Mouse (Mus musculus): ENCODE measurements around the gene Daam1. TPM values are rescaled to one million over a fixed set of nuclear protein-coding genes. Genes with fewer than 3 reads are reported as not detected.
A peak's percentile ranks its signal among the peaks of the same experiment; 100 is the strongest.

Gene Daam1
- polyA plus RNA-seq, 1 experiment from 2014 or later = 17.6 TPM

DNA sequence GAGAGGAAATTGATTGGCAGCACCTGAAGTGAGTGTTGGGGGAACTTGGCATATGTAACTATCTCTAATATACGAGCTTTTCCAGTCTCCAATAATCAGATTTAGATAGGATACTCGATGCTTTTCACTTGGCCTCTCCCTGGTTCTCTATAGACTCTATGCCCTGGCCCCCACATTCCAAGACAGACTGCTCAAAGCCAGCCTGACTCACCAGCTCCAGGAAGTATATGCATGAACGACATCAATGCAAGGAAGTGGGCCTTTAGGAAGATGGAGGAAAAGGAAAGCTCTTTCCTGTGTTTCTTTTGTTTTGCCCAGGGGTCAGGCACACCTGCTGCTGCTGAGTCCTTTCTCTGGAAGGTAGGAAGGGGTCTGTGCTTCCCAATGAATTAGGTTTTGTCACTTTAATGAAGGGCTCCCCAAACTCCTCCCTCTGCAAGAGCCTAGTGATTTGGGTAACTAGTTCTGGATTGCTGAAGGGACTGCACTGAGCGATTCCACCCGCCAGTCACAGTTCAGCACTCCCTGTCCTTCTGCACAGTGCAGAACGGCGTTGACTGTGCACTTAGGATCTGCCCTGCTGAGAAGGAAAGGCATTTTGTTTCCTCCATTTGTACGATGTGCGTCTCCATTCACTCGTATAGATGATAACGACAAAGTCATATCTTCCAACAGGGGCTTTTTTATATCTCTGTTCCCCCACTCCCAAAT, 95.3 kb downstream of the Daam1 start:
- WGBS = 61% methylated on average over 11 of the region's 11 CpGs
- H3K9me3 ChIP-seq (replicated peaks) = no peaks in the 10 kb centered on the region
- no peak overlapping the region for H3K9ac ChIP-seq
- H3K4me3 ChIP-seq = no peak overlapping the region
- H3K4me1 ChIP-seq = peaks cover 34% of the 10 kb centered on the region
- ATAC-seq = no peak
- H3K27ac ChIP-seq = 0 out of 2 replicates have a peak overlapping the region, but pooled peaks have one; percentile 5
- H3K4me2 ChIP-seq = no peak overlapping the region
- no peaks in the 10 kb centered on the region for H3K36me3 ChIP-seq (ENCODE audit: poor library complexity, severe bottlenecking)
- no peaks in the 10 kb centered on the region for H3K27me3 ChIP-seq

- H3K4me2 ChIP-seq = no peak overlapping the region
- H3K27ac ChIP-seq = no peak overlapping the region
- WGBS = 93% methylated on average over 6 of the region's 6 CpGs
- no peak overlapping the region for H3K4me3 ChIP-seq
- H3K9me3 ChIP-seq (replicated peaks) = no peaks in the 10 kb centered on the region
- no peaks in the 10 kb centered on the region for H3K27me3 ChIP-seq
- no peak overlapping the region for H3K9ac ChIP-seq
- H3K4me1 ChIP-seq = peaks cover 25% of the 10 kb centered on the region
- H3K36me3 ChIP-seq (ENCODE audit: poor library complexity, severe bottlenecking) = no peaks in the 10 kb centered on the region
- no peak for ATAC-seq
Observed at GRCm38 (mm10) chr12:71928092-71928491, 97.2 kb downstream of the Daam1 start.

GRCm38 (mm10) chr12:71929876-71930275, 99.0 kb downstream of the Daam1 start:
- 67% methylated on average over 2 of the region's 2 CpGs for WGBS
- ATAC-seq = no peak

DNA sequence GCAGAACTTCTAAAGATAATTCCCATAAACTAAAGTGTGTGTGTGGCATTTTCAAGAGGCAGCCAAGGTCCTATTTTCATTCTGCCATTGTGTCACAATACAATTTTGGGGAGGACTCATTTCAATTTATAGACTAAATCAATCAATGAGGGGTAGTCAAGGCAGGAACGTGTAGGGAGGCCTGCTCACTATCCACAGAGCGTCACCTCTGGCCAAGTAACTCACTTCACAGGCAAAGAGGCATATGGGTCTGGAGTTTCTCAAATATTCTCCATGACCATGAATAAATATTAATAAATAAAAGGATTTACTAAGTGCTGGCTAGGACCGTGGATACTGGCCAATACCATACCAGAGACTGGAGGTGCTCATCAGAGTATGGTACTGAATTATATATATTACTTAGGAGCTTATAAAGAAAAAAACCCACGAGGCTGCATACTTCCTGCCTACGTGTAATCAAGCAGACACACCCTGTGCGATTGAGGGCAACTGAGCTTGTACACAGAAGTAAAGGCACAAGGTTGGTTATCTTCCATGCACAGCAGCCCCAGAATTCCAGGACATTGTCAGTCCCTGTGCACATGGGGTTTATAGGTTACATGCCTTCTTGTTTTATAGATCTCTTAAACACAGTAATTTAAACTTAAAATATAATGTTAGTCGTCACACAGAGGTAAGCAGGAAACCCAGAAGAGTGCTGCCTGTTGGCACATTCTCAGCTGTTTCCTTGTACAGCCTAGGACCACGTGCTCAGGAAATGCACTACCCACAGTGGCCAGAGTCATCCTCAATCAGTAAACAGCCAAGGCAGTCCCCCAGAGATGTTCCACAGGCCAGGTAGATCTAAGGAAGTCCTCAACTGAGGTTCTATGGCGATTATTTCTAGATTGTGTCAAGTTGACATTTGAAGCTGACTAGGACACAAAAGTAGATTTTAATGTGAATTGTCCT, 101.8 kb downstream of the Daam1 start:
- 88% methylated on average over 9 of the region's 9 CpGs for WGBS

More at GRCm38 (mm10) chr12:71929876-71930275, 99.0 kb downstream of the Daam1 start:
- H3K4me1 ChIP-seq = peaks cover 30% of the 10 kb centered on the region
- no peaks in the 10 kb centered on the region for H3K36me3 ChIP-seq (ENCODE audit: poor library complexity, severe bottlenecking)
- H3K4me3 ChIP-seq = no peak overlapping the region
- no peak overlapping the region for H3K27ac ChIP-seq
- H3K27me3 ChIP-seq = no peaks in the 10 kb centered on the region
- no peak overlapping the region for H3K9ac ChIP-seq
- H3K9me3 ChIP-seq (replicated peaks) = no peaks in the 10 kb centered on the region
- H3K4me2 ChIP-seq = no peak overlapping the region

GRCm38 (mm10) chr12:71933989-71934645, 103.2 kb downstream of the Daam1 start:
- ATAC-seq = peak; percentile 45; the same call in 1 of the 2 replicates
- peaks cover 18% of the 10 kb centered on the region; the same call in 1 of the 2 replicates for H3K36me3 ChIP-seq (ENCODE audit: poor library complexity, severe bottlenecking)
- peaks cover 34% of the 10 kb centered on the region for H3K4me1 ChIP-seq
- no peaks in the 10 kb centered on the region for H3K27me3 ChIP-seq
- no peak overlapping the region for H3K4me2 ChIP-seq
- H3K4me3 ChIP-seq = no peak overlapping the region
- no peak overlapping the region for H3K9ac ChIP-seq
- WGBS = 67% methylated on average over 6 of the region's 6 CpGs
- H3K9me3 ChIP-seq (replicated peaks) = no peaks in the 10 kb centered on the region
- H3K27ac ChIP-seq = peak overlapping the region; percentile 37; the same call in 1 of the 2 replicates

More for the DNA sequence above, 101.8 kb downstream of the Daam1 start:
- Histone ChIP-seq H3K4me3 (no peak overlapping the region), H3K4me1 (peaks cover 25% of the 10 kb centered on the region), H3K36me3 (ENCODE audit: poor library complexity, severe bottlenecking) (peaks cover 9% of the 10 kb centered on the region; the same call in 1 of the 2 replicates), H3K4me2 (no peak overlapping the region), H3K27ac (no peak overlapping the region), H3K9ac (no peak overlapping the region), H3K27me3 (no peaks in the 10 kb centered on the region), H3K9me3 (replicated peaks) (no peaks in the 10 kb centered on the region)
- no peak for ATAC-seq

DNA sequence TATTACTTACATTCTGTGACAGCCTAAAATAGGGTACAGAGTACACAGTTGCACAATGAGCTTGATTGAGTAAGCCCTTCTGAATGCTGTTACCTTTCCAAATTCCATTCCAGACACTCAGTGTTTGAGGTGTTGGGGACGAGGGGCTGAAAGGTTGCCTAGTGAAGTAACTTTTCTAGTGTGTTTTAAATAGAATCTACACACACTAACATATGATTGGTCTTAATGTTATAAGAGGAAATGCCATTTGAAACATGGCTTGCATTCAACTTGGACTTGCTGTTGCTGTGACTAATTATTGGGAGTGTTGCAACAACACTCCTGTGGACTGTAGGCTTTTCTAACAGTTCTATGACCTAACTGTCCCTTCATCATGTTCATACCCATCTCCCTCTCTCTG, 105.8 kb downstream of the Daam1 start:
- H3K27ac ChIP-seq = no peak overlapping the region
- H3K9ac ChIP-seq = no peak overlapping the region
- no peak for ATAC-seq
- H3K9me3 ChIP-seq (replicated peaks) = no peaks in the 10 kb centered on the region
- peaks cover 18% of the 10 kb centered on the region; the same call in 1 of the 2 replicates for H3K36me3 ChIP-seq (ENCODE audit: poor library complexity, severe bottlenecking)
- 88% methylated on average over 1 of the region's 1 CpGs for WGBS
- H3K4me3 ChIP-seq = no peak overlapping the region
- H3K27me3 ChIP-seq = no peaks in the 10 kb centered on the region
- H3K4me2 ChIP-seq = no peak overlapping the region
- peaks cover 25% of the 10 kb centered on the region for H3K4me1 ChIP-seq

GRCm38 (mm10) chr12:71938513-71938912, 107.6 kb downstream of the Daam1 start:
- H3K4me1 ChIP-seq = peaks cover 25% of the 10 kb centered on the region
- no peaks in the 10 kb centered on the region for H3K27me3 ChIP-seq
- H3K4me2 ChIP-seq = no peak overlapping the region
- no peak overlapping the region; the same call in 1 of the 2 replicates for H3K27ac ChIP-seq
- no peaks in the 10 kb centered on the region for H3K9me3 ChIP-seq (replicated peaks)
- 87% methylated on average over 5 of the region's 5 CpGs for WGBS
- H3K36me3 ChIP-seq (ENCODE audit: poor library complexity, severe bottlenecking) = peaks cover 24% of the 10 kb centered on the region
- H3K9ac ChIP-seq = no peak overlapping the region
- no peak for ATAC-seq
- no peak overlapping the region for H3K4me3 ChIP-seq

DNA sequence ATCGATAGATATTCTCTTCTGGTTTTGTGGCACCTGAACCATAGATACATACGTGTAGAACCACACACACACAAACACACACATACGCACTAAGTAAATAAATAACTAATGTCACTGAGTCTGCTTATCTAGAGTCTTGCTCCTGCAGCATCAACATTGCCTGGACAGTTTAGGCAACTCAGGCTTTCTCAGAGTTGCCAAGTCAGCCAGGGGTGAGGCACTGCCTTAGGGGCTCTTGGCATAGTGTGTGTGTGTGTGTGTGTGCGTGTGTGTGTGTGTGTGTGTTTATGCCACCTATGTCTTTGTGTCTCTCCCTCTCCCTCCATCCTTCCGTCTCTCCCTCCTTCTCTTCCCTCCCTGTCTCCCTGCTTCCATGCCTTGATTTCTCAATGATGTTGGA, 110.4 kb downstream of the Daam1 start:
- no peak overlapping the region for H3K9ac ChIP-seq
- ATAC-seq = no peak
- no peak overlapping the region for H3K27ac ChIP-seq
- H3K4me2 ChIP-seq = no peak overlapping the region
- peaks cover 51% of the 10 kb centered on the region for H3K36me3 ChIP-seq (ENCODE audit: poor library complexity, severe bottlenecking)
- no peak overlapping the region for H3K4me3 ChIP-seq
- no peaks in the 10 kb centered on the region for H3K9me3 ChIP-seq (replicated peaks)
- H3K27me3 ChIP-seq = no peaks in the 10 kb centered on the region
- H3K4me1 ChIP-seq = peaks cover 14% of the 10 kb centered on the region
- WGBS = 88% methylated on average over 5 of the region's 5 CpGs

DNA sequence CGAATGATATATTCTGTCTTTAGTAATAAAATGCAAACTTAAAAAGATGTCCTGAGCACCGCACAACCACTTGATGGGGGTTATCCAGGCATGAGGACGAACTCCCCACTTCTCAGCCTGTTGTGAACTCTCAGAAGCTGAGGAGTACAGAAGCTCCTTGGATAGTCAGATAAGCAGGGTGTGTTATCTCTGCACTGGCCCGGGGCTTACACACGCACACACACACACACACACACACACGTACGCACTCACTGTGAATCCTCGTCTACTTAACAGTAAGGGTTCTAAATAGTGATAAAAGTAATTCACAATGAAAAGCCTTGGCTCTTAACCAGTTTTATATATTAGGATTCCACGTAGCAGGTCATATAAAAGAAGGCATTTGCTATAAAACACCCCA, 112.2 kb downstream of the Daam1 start:
- Histone ChIP-seq H3K4me1 (peaks cover 5% of the 10 kb centered on the region), H3K4me2 (no peak overlapping the region), H3K9ac (no peak overlapping the region), H3K27ac (no peak overlapping the region), H3K4me3 (no peak overlapping the region), H3K9me3 (replicated peaks) (no peaks in the 10 kb centered on the region), H3K36me3 (ENCODE audit: poor library complexity, severe bottlenecking) (peaks cover 58% of the 10 kb centered on the region), H3K27me3 (no peaks in the 10 kb centered on the region)
- 94% methylated on average over 9 of the region's 9 CpGs for WGBS
- ATAC-seq = no peak

DNA sequence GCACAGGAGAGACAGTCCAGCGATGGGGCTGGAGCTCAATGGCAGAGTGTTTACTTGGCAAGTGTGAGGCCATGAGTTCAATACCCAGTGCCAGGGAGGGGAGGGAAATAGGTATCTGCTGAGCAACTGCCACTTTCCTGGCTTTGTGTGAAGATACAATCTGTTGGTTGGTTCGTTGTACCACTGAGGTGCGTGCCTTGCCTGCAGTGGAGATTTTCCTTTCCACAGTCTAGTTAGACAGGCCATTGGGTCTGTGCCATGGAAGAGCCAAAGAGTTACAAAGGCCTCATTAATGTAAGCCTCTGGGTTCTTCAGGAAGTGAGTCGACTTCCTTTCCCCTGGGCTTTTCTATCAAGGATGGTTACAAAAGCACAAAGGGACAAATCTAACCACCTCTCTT, 112.8 kb downstream of the Daam1 start:
- Histone ChIP-seq H3K9ac (no peak overlapping the region), H3K4me1 (0 out of 2 replicates have a peak, but pooled peaks cover under 1% of the 10 kb centered on the region), H3K4me3 (no peak overlapping the region), H3K27ac (no peak overlapping the region), H3K36me3 (ENCODE audit: poor library complexity, severe bottlenecking) (peaks cover 58% of the 10 kb centered on the region), H3K9me3 (replicated peaks) (no peaks in the 10 kb centered on the region), H3K27me3 (no peaks in the 10 kb centered on the region), H3K4me2 (no peak overlapping the region)
- WGBS = 88% methylated on average over 4 of the region's 4 CpGs
- no peak for ATAC-seq

- no peaks in the 10 kb centered on the region for H3K27me3 ChIP-seq
- WGBS = 83% methylated on average over 7 of the region's 7 CpGs
- no peak overlapping the region for H3K9ac ChIP-seq
- peaks cover 73% of the 10 kb centered on the region for H3K36me3 ChIP-seq (ENCODE audit: poor library complexity, severe bottlenecking)
- no peak overlapping the region for H3K27ac ChIP-seq
- no peak for ATAC-seq
- no peaks in the 10 kb centered on the region for H3K4me1 ChIP-seq
- H3K9me3 ChIP-seq (replicated peaks) = no peaks in the 10 kb centered on the region
- no peak overlapping the region for H3K4me3 ChIP-seq
- no peak overlapping the region for H3K4me2 ChIP-seq
Observed at GRCm38 (mm10) chr12:71945844-71946243, 115.0 kb downstream of the Daam1 start.

DNA sequence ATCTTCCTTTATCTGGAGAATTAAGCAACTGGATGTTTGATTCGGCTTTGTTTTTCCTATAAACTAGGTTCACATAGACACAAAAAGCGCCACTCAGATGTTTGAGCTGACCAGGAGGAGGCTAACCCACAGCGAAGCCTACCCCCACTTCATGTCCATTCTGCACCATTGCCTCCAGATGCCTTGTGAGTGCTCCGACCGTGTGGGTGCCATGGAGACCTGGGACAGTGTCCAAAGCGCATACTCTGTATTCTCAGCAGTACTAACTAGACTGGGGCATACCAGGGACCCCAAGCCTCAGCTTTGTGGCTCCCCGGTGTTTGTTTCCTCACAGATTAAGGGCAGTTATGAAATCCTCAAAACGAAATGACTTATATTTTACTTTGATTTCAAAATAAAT, 115.6 kb downstream of the Daam1 start:
- H3K27me3 ChIP-seq = no peaks in the 10 kb centered on the region
- 78% methylated on average over 8 of the region's 8 CpGs for WGBS
- ATAC-seq = peak; percentile 82
- no peak overlapping the region for H3K4me3 ChIP-seq
- H3K9ac ChIP-seq = no peak overlapping the region
- H3K36me3 ChIP-seq (ENCODE audit: poor library complexity, severe bottlenecking) = peaks cover 79% of the 10 kb centered on the region
- no peak overlapping the region for H3K4me2 ChIP-seq
- H3K27ac ChIP-seq = no peak overlapping the region
- H3K9me3 ChIP-seq (replicated peaks) = no peaks in the 10 kb centered on the region
- no peaks in the 10 kb centered on the region for H3K4me1 ChIP-seq
